12 mouse cellular contexts compared by ENCODE assay signal in genomic region chr7:110313392-110314055, GRCm38 (mm10).
A peak's percentile ranks its signal among the peaks of the same experiment; 100 is the strongest.
DNase-seq lines count a peak whose midpoint lies in the region; ATAC-seq and TF ChIP-seq lines count a peak whose summit lies in the region.
"Had no signal": no experiment of that assay in that cellular context is flagged by ENCODE, and none has a peak within 500 bp of the region (broad histone marks: within the 10 kb centered on the region; RNA-seq: fewer than 3 reads in every experiment).

No protein-coding gene starts in this region.

- no peak overlapping the region for H3K4me2 ChIP-seq in intestine, postnatal 0 days (replicated peaks; ENCODE audit: low read depth)
- H3K4me2 ChIP-seq in intestine, embryonic 16.5 days (ENCODE audit: low read depth, low read length) = no peak overlapping the region
- H3K4me2 ChIP-seq in liver, embryonic 11.5 days = no peak overlapping the region
- H3K4me2 ChIP-seq: hindbrain, embryonic 14.5 days had no signal

- H3K4me3 ChIP-seq in intestine, postnatal 0 days (ENCODE audit: low read depth, low read length) = no peak overlapping the region
- H3K4me3 ChIP-seq in intestine, embryonic 16.5 days (ENCODE audit: low read length) = no peak overlapping the region
- no peak overlapping the region for H3K4me3 ChIP-seq in C2C12 (ENCODE audit: insufficient read depth, poor library complexity, severe bottlenecking)
- no peak overlapping the region for H3K4me3 ChIP-seq in liver, embryonic 11.5 days (ENCODE audit: low read depth, low read length)

- 89% methylated on average over 9 of the region's 9 CpGs for WGBS in intestine, postnatal 0 days
- WGBS in intestine, embryonic 16.5 days = 88% methylated on average over 9 of the region's 9 CpGs
- 54% methylated on average over 9 of the region's 9 CpGs for WGBS in liver, embryonic 11.5 days

- no peaks in the 10 kb centered on the region for H3K27me3 ChIP-seq in intestine, postnatal 0 days (replicated peaks; ENCODE audit: control insufficient read depth, insufficient read depth, low read length)
- H3K27me3 ChIP-seq in intestine, embryonic 16.5 days (replicated peaks; ENCODE audit: control insufficient read depth, insufficient read depth, low read length) = no peaks in the 10 kb centered on the region
- no peaks in the 10 kb centered on the region for H3K27me3 ChIP-seq in C2C12 (ENCODE audit: control insufficient read depth, insufficient read depth, insufficient read length)
- H3K27me3 ChIP-seq in liver, embryonic 11.5 days (replicated peaks; ENCODE audit: control insufficient read depth, insufficient read depth, low read length) = no peaks in the 10 kb centered on the region

- no peaks in the 10 kb centered on the region for H3K9me3 ChIP-seq in intestine, postnatal 0 days (ENCODE audit: control insufficient read depth)
- H3K9me3 ChIP-seq in intestine, embryonic 16.5 days (ENCODE audit: control insufficient read depth, low read length) = no peaks in the 10 kb centered on the region
- no peaks in the 10 kb centered on the region for H3K9me3 ChIP-seq in liver, embryonic 11.5 days (ENCODE audit: control insufficient read depth, low read length)

- H3K4me1 ChIP-seq in intestine, postnatal 0 days (replicated peaks; ENCODE audit: control insufficient read depth, insufficient read depth, low read length) = no peaks in the 10 kb centered on the region
- H3K4me1 ChIP-seq in intestine, embryonic 16.5 days (ENCODE audit: control insufficient read depth, insufficient read depth, low read length) = no peaks in the 10 kb centered on the region
- no peaks in the 10 kb centered on the region for H3K4me1 ChIP-seq in liver, embryonic 11.5 days (replicated peaks; ENCODE audit: control insufficient read depth, insufficient read depth, low read length)

- H3K36me3 ChIP-seq in intestine, postnatal 0 days (ENCODE audit: control insufficient read depth, insufficient read depth) = peaks cover 71% of the 10 kb centered on the region
- H3K36me3 ChIP-seq in intestine, embryonic 16.5 days (ENCODE audit: control insufficient read depth, insufficient read depth, low read length) = peaks cover 14% of the 10 kb centered on the region
- peaks cover 5% of the 10 kb centered on the region for H3K36me3 ChIP-seq in C2C12 (ENCODE audit: control insufficient read depth, insufficient read depth)
- H3K36me3 ChIP-seq in liver, embryonic 11.5 days (ENCODE audit: control insufficient read depth, insufficient read depth, low read length) = peaks cover 3% of the 10 kb centered on the region; the same call in 1 of the 2 replicates

- H3K79me2 ChIP-seq in C2C12 (ENCODE audit: control insufficient read depth, insufficient read depth) = no peaks in the 10 kb centered on the region

- no peak overlapping the region for H3K27ac ChIP-seq in intestine, postnatal 0 days (ENCODE audit: low read depth, low read length)
- H3K27ac ChIP-seq in intestine, embryonic 16.5 days (ENCODE audit: low read length) = no peak overlapping the region
- H3K27ac ChIP-seq in liver, embryonic 11.5 days (ENCODE audit: low read depth, low read length) = no peak overlapping the region
- H3K27ac ChIP-seq: hindbrain, embryonic 14.5 days had no signal

- H3ac ChIP-seq in C2C12 (ENCODE audit: control insufficient read depth, insufficient read length, low read depth) = peak overlapping the region; percentile 10

- 0 out of 2 replicates have a peak, but pooled peaks have one; percentile 8 for ATAC-seq in intestine, postnatal 0 days
- ATAC-seq in intestine, embryonic 16.5 days = no peak
- peak; percentile 43; the same call in 1 of the 2 replicates for ATAC-seq in liver, embryonic 11.5 days (replicated peaks; ENCODE audit: low FRiP score)
- peak; percentile 83 for ATAC-seq in monocyte, adult 5-6 weeks (replicated peaks; ENCODE audit: insufficient number of reproducible peaks, low FRiP score, low TSS enrichment, poor library complexity, severe bottlenecking)
- no peak for ATAC-seq in erythroid progenitor cell, adult 5-6 weeks (replicated peaks; ENCODE audit: low FRiP score, poor library complexity, severe bottlenecking)
- ATAC-seq: forebrain, embryonic 14.5 days had no signal

- no peak for DNase-seq in liver, embryonic 11.5 days (ENCODE audit: low spot score)
- no peak for DNase-seq in urinary bladder, adult 18-20 months (ENCODE audit: low spot score in 2 of 2)
- no peak for DNase-seq in kidney, adult 18-20 months
- DNase-seq: kidney, postnatal 10 days; thymus, postnatal 25 days had no signal

- no peak for TF ChIP-seq CTCF in intestine, postnatal 0 days (IDR thresholded peaks at IDR 0.05; ENCODE audit: low read depth)
- no peak for TF ChIP-seq CTCF in C2C12 (IDR thresholded peaks at IDR 0.05; ENCODE audit: control insufficient read depth, insufficient read depth, insufficient read length)

- no peaks in the 10 kb centered on the region for H3K79me3 ChIP-seq in C2C12 (ENCODE audit: low read depth)

- H3K9ac ChIP-seq in intestine, postnatal 0 days (ENCODE audit: low read depth, low read length) = no peak overlapping the region
- no peak overlapping the region for H3K9ac ChIP-seq in intestine, embryonic 16.5 days (ENCODE audit: low read depth, low read length)
- H3K9ac ChIP-seq in liver, embryonic 11.5 days (ENCODE audit: low read depth, low read length) = no peak overlapping the region
- H3K9ac ChIP-seq: hindbrain, embryonic 14.5 days had no signal

TF ChIP-seq in C2C12, 6 proteins besides CTCF, POLR2A, EP300 and RAD21:
- TF ChIP-seq FOSL1 (IDR thresholded peaks at IDR 0.05; ENCODE audit: insufficient read depth, low read length, poor library complexity, severe bottlenecking) (no peak), CEBPB (IDR thresholded peaks at IDR 0.05; ENCODE audit: low read depth) (no peak), MYOD1 (IDR thresholded peaks at IDR 0.05; ENCODE audit: control insufficient read depth, insufficient read length, low read depth) (peak; percentile 13), MYOG (IDR thresholded peaks at IDR 0.05; ENCODE audit: control insufficient read depth, extremely low read depth, insufficient read length) (no peak), MAX (IDR thresholded peaks at IDR 0.05) (no peak), USF1 (IDR thresholded peaks at IDR 0.05; ENCODE audit: low read depth) (no peak)

Comparison
In these comparisons a context has a peak if more than half of its experiments do, and no peak if none do; other contexts are left out.
1. ATAC-seq: peak in intestine, postnatal 0 days (single experiment), liver, embryonic 11.5 days (single experiment) and monocyte, adult 5-6 weeks (single experiment); none in intestine, embryonic 16.5 days (single experiment) and erythroid progenitor cell, adult 5-6 weeks (single experiment).